Mouse (Mus musculus): ENCODE results near the gene Tesk2.

- no peak for TF ChIP-seq CTCF (IDR thresholded peaks at IDR 0.05; ENCODE audit: low read depth, low read length)
- no peak for TF ChIP-seq GATA1 (IDR thresholded peaks at IDR 0.05; ENCODE audit: borderline replicate concordance, low read length)
- no peak for TF ChIP-seq TAL1 (conservative IDR thresholded peaks at IDR 0.05; ENCODE audit: low read depth, low read length)
- no peak for TF ChIP-seq POLR2AphosphoS5 (IDR thresholded peaks at IDR 0.05; ENCODE audit: insufficient replicate concordance, low read depth, low read length)
- no peak for TF ChIP-seq GATA2 (IDR thresholded peaks at IDR 0.05; ENCODE audit: borderline replicate concordance, low read depth, low read length)
Observed at GRCm38 (mm10) chr4:116811012-116811411, 90.3 kb downstream of the Tesk2 start.

All from G1E (cell line).